ENCODE assay signal across 8 mouse cellular contexts in genomic region chr17:29438347-29439235, GRCm38 (mm10). TPM values are rescaled to one million over a fixed set of nuclear protein-coding genes. Genes with fewer than 3 reads are reported as not detected.
DNase-seq lines count a peak whose midpoint lies in the region; ATAC-seq and TF ChIP-seq lines count a peak whose summit lies in the region.

No protein-coding gene starts in this region.

- peaks cover 23% of the 10 kb centered on the region for H3K4me1 ChIP-seq in embryonic facial prominence, embryonic 15.5 days
- H3K4me1 ChIP-seq in heart, postnatal 0 days (ENCODE audit: control insufficient read depth, insufficient read depth): peaks cover 42% of the 10 kb centered on the region

- 16% methylated on average over 17 of the region's 17 CpGs for WGBS in embryonic facial prominence, embryonic 15.5 days
- whole genome bisulfite sequencing in heart, postnatal 0 days: 23% methylated on average over 16 of the region's 17 CpGs

- DNase-seq in B cell, adult 2 months: peak; percentile 71 to 72
- DNase-seq in MN1 (ENCODE audit: low spot score): peak; percentile 86
- no peak for DNase-seq in heart, postnatal 0 days (ENCODE audit: low spot score)
- DNase-seq in kidney, postnatal 14 days: peak; percentile 85
- peak; percentile 77 to 82 for DNase-seq in lung, postnatal 4 days
- DNase-seq in spleen, postnatal 4 days (ENCODE audit: low spot score in 2 of 2): peak; percentile 96 to 97
- no peak for DNase-seq in right cerebral cortex, adult 2 months (ENCODE audit: low spot score in 2 of 2)

- 0 out of 2 replicates have a peak overlapping the region, but pooled peaks have one; percentile 13 for H3K4me3 ChIP-seq in embryonic facial prominence, embryonic 15.5 days (replicated peaks)
- H3K4me3 ChIP-seq in heart, postnatal 0 days (ENCODE audit: low read depth, low read length): no peak overlapping the region

- H3K36me3 ChIP-seq in embryonic facial prominence, embryonic 15.5 days: no peaks in the 10 kb centered on the region
- no peaks in the 10 kb centered on the region for H3K36me3 ChIP-seq in heart, postnatal 0 days (replicated peaks; ENCODE audit: control insufficient read depth, insufficient read depth, low read length)

- 0 out of 2 replicates have a peak overlapping the region, but pooled peaks have one; percentile 17 for H3K27ac ChIP-seq in embryonic facial prominence, embryonic 15.5 days (replicated peaks)
- peak overlapping the region; percentile 80 for H3K27ac ChIP-seq in heart, postnatal 0 days (ENCODE audit: low read depth)

- H3K27me3 ChIP-seq in embryonic facial prominence, embryonic 15.5 days: no peaks in the 10 kb centered on the region
- H3K27me3 ChIP-seq in heart, postnatal 0 days (ENCODE audit: control insufficient read depth, insufficient read depth, low read length): no peaks in the 10 kb centered on the region

- TF ChIP-seq CTCF in heart, postnatal 0 days (IDR thresholded peaks at IDR 0.05; ENCODE audit: low read depth): no peak

- no peak for ATAC-seq in embryonic facial prominence, embryonic 15.5 days (ENCODE audit: insufficient number of reproducible peaks, low FRiP score, low TSS enrichment, low read depth)
- ATAC-seq in heart, postnatal 0 days (ENCODE audit: insufficient read depth, low read depth): peak; percentile 5; the same call in 1 of the 2 replicates

- no peak overlapping the region for H3K9ac ChIP-seq in embryonic facial prominence, embryonic 15.5 days
- H3K9ac ChIP-seq in heart, postnatal 0 days (replicated peaks; ENCODE audit: low read depth, low read length): no peak overlapping the region

- no peaks in the 10 kb centered on the region for H3K9me3 ChIP-seq in embryonic facial prominence, embryonic 15.5 days (replicated peaks)
- H3K9me3 ChIP-seq in heart, postnatal 0 days (replicated peaks; ENCODE audit: control insufficient read depth, low read length): no peaks in the 10 kb centered on the region

- TF ChIP-seq EP300 in heart, postnatal 0 days (IDR thresholded peaks at IDR 0.05; ENCODE audit: low read depth): peak; percentile 13; the same call in 1 of the 2 replicates

- H3K4me2 ChIP-seq in embryonic facial prominence, embryonic 15.5 days (replicated peaks): peak overlapping the region; percentile 33
- peak overlapping the region; percentile 50 for H3K4me2 ChIP-seq in heart, postnatal 0 days (ENCODE audit: low read depth, low read length)

RNA-seq across cellular contexts. Expression of gene Pim1, which starts 52.0 kb away (rescaled TPM):
- 17.8 and 20.0 TPM in 2 replicates for polyA plus RNA-seq in embryonic facial prominence, embryonic 15.5 days (2015; fragmentation: Nextera tagmentation; extraction: Ambion mirVana)
- 58.4 and 81.0 TPM in 2 replicates for total RNA-seq in heart, postnatal 0 days (2014; rRNA removed; ENCODE audit: low replicate concordance)
- polyA plus RNA-seq in heart, postnatal 0 days (2015; fragmentation: Nextera tagmentation; extraction: Ambion mirVana): 28.6 and 29.2 TPM in 2 replicates

Comparison
In these comparisons a context has a peak if more than half of its experiments do, and no peak if none do; other contexts are left out.
1. DNase-seq: peak in B cell, adult 2 months (2 of 2), MN1 (single experiment), kidney, postnatal 14 days (single experiment), lung, postnatal 4 days (2 of 2) and spleen, postnatal 4 days (2 of 2); none in heart, postnatal 0 days (single experiment) and right cerebral cortex, adult 2 months (0 of 2).